Mouse (Mus musculus) intestine, postnatal 0 days (tissue): Measurements from ENCODE around the gene Mcam. TPM values are rescaled to one million over a fixed set of nuclear protein-coding genes. Genes with fewer than 3 reads are reported as not detected.

ENCODE experiments used
- ATAC-seq: fragments of 200-750 bp; cut with Nextera tagmentation; 2 replicates; pipeline ENCODE4 v1.8.0; 2017; ENCODE audit warnings: mild to moderate bottlenecking, moderate TSS enrichment, moderate library complexity
- H3K27ac ChIP-seq: fragments of 300-500 bp; sonication (generic); 2 replicates; pipeline ENCODE4 v1.5.1; 2014; ENCODE audit warnings: mild to moderate bottlenecking, low read depth, low read length, moderate library complexity
- H3K27me3 ChIP-seq: fragments of 300-500 bp; sonication (generic); replicated peaks from 2 replicates; pipeline ENCODE4 v1.6.1; 2014; ENCODE audit warnings: low read length, mixed read lengths; ENCODE audit not compliant: control insufficient read depth, insufficient read depth
- H3K36me3 ChIP-seq: fragments of 300-500 bp; sonication (generic); 2 replicates; pipeline ENCODE4 v1.6.1; 2014; ENCODE audit warnings: mild to moderate bottlenecking, moderate library complexity; ENCODE audit not compliant: control insufficient read depth, insufficient read depth
- H3K4me1 ChIP-seq: fragments of 300-500 bp; sonication (generic); replicated peaks from 2 replicates; pipeline ENCODE4 v1.6.1; 2014; ENCODE audit warnings: antibody characterized with exemption, low read length, mixed read lengths; ENCODE audit not compliant: control insufficient read depth, insufficient read depth
- H3K4me2 ChIP-seq: fragments of 300-500 bp; sonication (generic); replicated peaks from 2 replicates; pipeline ENCODE4 v1.6.1; 2014; ENCODE audit warnings: low read depth, mild to moderate bottlenecking, moderate library complexity
- H3K4me3 ChIP-seq: fragments of 300-500 bp; sonication (generic); 2 replicates; pipeline ENCODE4 v1.5.1; 2014; ENCODE audit warnings: low read depth, low read length
- H3K9ac ChIP-seq: fragments of 300-500 bp; sonication (generic); 2 replicates; pipeline ENCODE4 v1.6.1; 2014; ENCODE audit warnings: mild to moderate bottlenecking, low read depth, low read length
- H3K9me3 ChIP-seq: fragments of 300-500 bp; sonication (generic); 2 replicates; pipeline ENCODE4 v1.6.1; 2016; ENCODE audit warnings: mixed run types; ENCODE audit not compliant: control insufficient read depth
- CTCF ChIP-seq: sonication (generic); IDR thresholded peaks from 2 replicates; pipeline ENCODE4 v1.5.1; 2016; ENCODE audit warnings: low read depth, mild to moderate bottlenecking, control low read depth, antibody characterized with exemption, moderate library complexity
- WGBS: fragments of 180-500 bp; shearing (Covaris S2); extraction: QIAGEN DNeasy Blood & Tissue Kit; methylation state at CpG from one replicate; pipeline ENCODE4 v1.1.7; 2014; 5-methylcytosine and 5-hydroxymethylcytosine counted together
- polyA plus RNA-seq: library from polyadenylated mRNA; unstranded; fragments of >200 nt; fragmentation: Nextera tagmentation; extraction: Ambion mirVana; gene quantifications from 2 replicates; pipeline ENCODE4 v1.2.1, GENCODE M21; 2015

Mcam gene
- polyA plus RNA-seq, 1 experiment from 2014 or later: 31.5 TPM

DNA sequence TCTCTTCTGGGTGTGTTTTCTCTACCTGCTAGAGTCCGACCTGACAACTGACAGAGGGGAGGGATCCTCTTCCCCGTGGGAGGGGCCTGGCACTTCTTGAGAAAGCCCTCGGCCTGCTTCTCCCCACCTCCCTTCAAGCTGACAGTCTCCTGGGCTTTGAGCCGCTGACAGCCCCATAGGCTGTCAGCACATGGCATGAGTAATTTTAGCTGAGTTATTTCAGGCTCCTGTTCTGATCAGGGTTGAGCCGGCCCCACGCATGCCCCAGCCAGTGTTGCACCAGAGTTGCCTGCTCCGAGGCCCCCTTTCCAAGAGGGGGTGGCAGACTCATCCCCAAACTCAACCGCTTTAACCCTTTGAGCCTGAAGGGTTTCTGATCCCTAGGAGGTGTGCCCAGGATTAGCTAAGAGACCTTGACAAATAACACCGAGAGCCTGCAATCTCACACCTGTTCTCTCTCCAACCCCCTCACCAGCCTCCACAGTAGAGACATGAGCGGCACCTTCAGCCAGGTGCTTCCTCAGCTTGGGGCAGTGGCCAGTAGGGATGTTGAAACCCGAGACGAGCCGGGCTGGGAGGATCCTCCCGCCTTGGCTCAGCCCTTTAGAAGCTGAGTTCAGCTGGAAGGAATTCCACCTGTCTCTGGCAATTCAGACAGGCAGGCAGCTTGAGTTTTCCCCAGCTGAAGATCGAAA is 46.4 kb upstream of the Mcam start:
- Histone ChIP-seq H3K27me3 (no peaks in the 10 kb centered on the region), H3K9ac (no peak overlapping the region), H3K4me3 (no peak overlapping the region), H3K27ac (no peak overlapping the region; the same call in 1 of the 2 replicates), H3K4me2 (peak overlapping the region; percentile 35), H3K9me3 (no peaks in the 10 kb centered on the region), H3K36me3 (peaks cover 17% of the 10 kb centered on the region), H3K4me1 (peaks cover 11% of the 10 kb centered on the region; the same call in 1 of the 2 replicates)
- no peak for ATAC-seq
- WGBS: 11% methylated on average over 15 of the region's 15 CpGs
- TF ChIP-seq CTCF: no peak

DNA sequence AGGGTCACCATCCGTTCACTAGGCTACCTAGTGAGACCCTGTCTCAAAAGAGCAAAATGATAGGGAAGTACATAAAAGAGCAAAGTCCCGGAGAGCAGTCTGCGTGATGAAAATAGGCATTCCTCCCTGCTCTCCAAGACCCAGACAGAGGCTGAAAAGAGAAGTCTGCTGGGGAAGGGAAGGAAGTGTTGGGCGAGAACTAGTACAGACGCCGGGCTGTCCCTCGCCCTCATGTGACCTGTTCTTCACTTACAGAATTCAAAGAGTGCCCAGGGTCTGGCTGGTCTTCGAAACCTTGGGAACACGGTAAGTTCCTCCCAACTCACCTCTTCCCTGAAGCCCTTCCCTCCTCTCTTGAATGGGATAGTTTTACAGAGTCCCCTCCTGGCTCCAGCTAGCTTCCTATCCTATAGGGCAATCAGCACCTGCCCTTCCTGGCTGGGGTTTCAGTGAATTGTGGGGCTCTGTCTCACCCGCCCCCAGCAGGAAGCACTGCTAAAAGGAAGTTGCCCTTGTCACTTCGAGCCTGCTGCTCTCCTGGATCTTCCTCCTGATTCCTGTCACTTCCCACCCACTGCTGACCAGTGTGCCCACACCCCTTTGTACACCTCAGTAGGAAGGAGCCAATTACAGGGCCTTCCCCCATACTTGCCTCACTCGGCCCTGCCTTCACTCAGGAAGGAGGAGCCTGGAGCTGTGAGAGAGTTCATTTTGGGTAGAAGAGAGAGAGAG is 45.2 kb upstream of the Mcam start:
- TF ChIP-seq CTCF: no peak
- Histone ChIP-seq H3K9me3 (no peaks in the 10 kb centered on the region), H3K36me3 (peaks cover 22% of the 10 kb centered on the region), H3K9ac (no peak overlapping the region), H3K4me2 (peak overlapping the region; percentile 35; the same call in 1 of the 2 replicates), H3K4me3 (no peak overlapping the region), H3K4me1 (peaks cover 11% of the 10 kb centered on the region; the same call in 1 of the 2 replicates), H3K27me3 (no peaks in the 10 kb centered on the region), H3K27ac (no peak overlapping the region)
- 52% methylated on average over 12 of the region's 12 CpGs for WGBS
- no peak for ATAC-seq

- Histone ChIP-seq H3K27ac (no peak overlapping the region), H3K27me3 (no peaks in the 10 kb centered on the region), H3K4me3 (no peak overlapping the region), H3K9ac (no peak overlapping the region), H3K9me3 (no peaks in the 10 kb centered on the region), H3K4me2 (no peak overlapping the region), H3K4me1 (no peaks in the 10 kb centered on the region), H3K36me3 (peaks cover 22% of the 10 kb centered on the region)
- WGBS: 47% methylated on average over 24 of the region's 24 CpGs
- peak; percentile 54 for ATAC-seq
- peak; percentile 92 for TF ChIP-seq CTCF
Measured at GRCm38 (mm10) chr9:44093612-44094503, 40.4 kb upstream of the Mcam start.

GRCm38 (mm10) chr9:44094737-44095136 is 39.5 kb upstream of the Mcam start:
- TF ChIP-seq CTCF: no peak
- H3K27me3 ChIP-seq: no peaks in the 10 kb centered on the region
- 91% methylated on average over 3 of the region's 3 CpGs for WGBS

GRCm38 (mm10) chr9:44095781-44096180 is 38.5 kb upstream of the Mcam start:
- WGBS: 93% methylated on average over 9 of the region's 9 CpGs
- no peaks in the 10 kb centered on the region for H3K4me1 ChIP-seq
- no peaks in the 10 kb centered on the region for H3K9me3 ChIP-seq
- H3K9ac ChIP-seq: no peak overlapping the region
- H3K36me3 ChIP-seq: peaks cover 22% of the 10 kb centered on the region
- H3K27me3 ChIP-seq: no peaks in the 10 kb centered on the region
- no peak overlapping the region for H3K27ac ChIP-seq
- TF ChIP-seq CTCF: no peak
- no peak for ATAC-seq
- H3K4me2 ChIP-seq: no peak overlapping the region
- no peak overlapping the region for H3K4me3 ChIP-seq

More at GRCm38 (mm10) chr9:44094737-44095136, 39.5 kb upstream of the Mcam start:
- Histone ChIP-seq H3K36me3 (peaks cover 22% of the 10 kb centered on the region), H3K9ac (no peak overlapping the region), H3K4me1 (no peaks in the 10 kb centered on the region), H3K4me3 (no peak overlapping the region), H3K27ac (no peak overlapping the region), H3K4me2 (no peak overlapping the region), H3K9me3 (no peaks in the 10 kb centered on the region)
- ATAC-seq: no peak

GRCm38 (mm10) chr9:44096536-44096935 is 37.7 kb upstream of the Mcam start:
- no peak for ATAC-seq
- Histone ChIP-seq H3K9ac (no peak overlapping the region), H3K27ac (no peak overlapping the region), H3K4me3 (no peak overlapping the region), H3K4me1 (no peaks in the 10 kb centered on the region), H3K9me3 (no peaks in the 10 kb centered on the region), H3K27me3 (no peaks in the 10 kb centered on the region), H3K36me3 (peaks cover 17% of the 10 kb centered on the region), H3K4me2 (no peak overlapping the region)
- no peak for TF ChIP-seq CTCF
- 51% methylated on average over 9 of the region's 9 CpGs for WGBS
